Mouse (Mus musculus) brain, embryonic 14.5 days (tissue): ENCODE results near the gene Vmo1. TPM values are rescaled to one million over a fixed set of nuclear protein-coding genes. Genes with fewer than 3 reads are reported as not detected.

Experiments
- DNase-seq: peaks from one replicate; pipeline ENCODE4 v3.0.0-alpha.2; 2011; ENCODE audit warnings: low read depth
- CTCF ChIP-seq: fragments of 200-500 bp; IDR thresholded peaks from 2 replicates; pipeline ENCODE4 v1.5.1; 2012; ENCODE audit warnings: inconsistent platforms, mild to moderate bottlenecking, moderate library complexity, borderline replicate concordance; ENCODE audit not compliant: insufficient read depth, insufficient read length; ENCODE audit errors: extremely low read depth
- POLR2A ChIP-seq: fragments of 200-500 bp; IDR thresholded peaks from 2 replicates; pipeline ENCODE4 v1.6.1; 2012; ENCODE audit warnings: mild to moderate bottlenecking, inconsistent platforms, borderline replicate concordance; ENCODE audit not compliant: poor library complexity, insufficient read depth, insufficient read length, severe bottlenecking; ENCODE audit errors: extremely low read depth
- polyA plus RNA-seq: library from polyadenylated mRNA; depleted of rRNA; stranded (reverse); fragments of >200 nt; gene quantifications from 2 replicates; pipeline ENCODE4 v1.2.3, GENCODE M21; 2012

The Vmo1 gene
- polyA plus RNA-seq, 1 experiment, result 0.14 TPM

DNA sequence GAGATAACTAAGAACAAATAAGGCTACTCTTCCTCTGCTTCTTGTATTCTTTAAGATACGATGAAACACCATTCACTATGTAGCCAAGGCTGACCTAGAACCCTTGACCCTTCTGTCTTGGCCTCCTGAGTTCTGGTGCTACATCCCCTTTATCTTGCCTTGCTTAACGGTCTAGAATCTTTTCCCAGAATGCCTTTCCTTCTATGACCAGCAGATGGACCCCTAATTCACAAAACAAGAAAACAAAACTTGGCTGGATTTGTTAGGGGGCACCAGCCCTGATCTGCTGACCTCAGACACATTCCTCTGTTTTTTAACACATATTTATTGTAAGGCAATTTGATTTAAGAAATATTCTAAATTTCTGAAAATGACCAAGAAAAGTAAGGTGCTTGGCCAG, 1.9 kb upstream of the Vmo1 start:
- DNase-seq, result peak; percentile 77
- TF ChIP-seq POLR2A (no peak), CTCF (peak; percentile 51; the same call in 1 of the 2 replicates)

- DNase-seq, result no peak
- TF ChIP-seq CTCF (no peak), POLR2A (no peak)
These were observed 896 bp downstream of the Vmo1 start for GRCm38 (mm10) chr11:70513520-70513919.

DNA sequence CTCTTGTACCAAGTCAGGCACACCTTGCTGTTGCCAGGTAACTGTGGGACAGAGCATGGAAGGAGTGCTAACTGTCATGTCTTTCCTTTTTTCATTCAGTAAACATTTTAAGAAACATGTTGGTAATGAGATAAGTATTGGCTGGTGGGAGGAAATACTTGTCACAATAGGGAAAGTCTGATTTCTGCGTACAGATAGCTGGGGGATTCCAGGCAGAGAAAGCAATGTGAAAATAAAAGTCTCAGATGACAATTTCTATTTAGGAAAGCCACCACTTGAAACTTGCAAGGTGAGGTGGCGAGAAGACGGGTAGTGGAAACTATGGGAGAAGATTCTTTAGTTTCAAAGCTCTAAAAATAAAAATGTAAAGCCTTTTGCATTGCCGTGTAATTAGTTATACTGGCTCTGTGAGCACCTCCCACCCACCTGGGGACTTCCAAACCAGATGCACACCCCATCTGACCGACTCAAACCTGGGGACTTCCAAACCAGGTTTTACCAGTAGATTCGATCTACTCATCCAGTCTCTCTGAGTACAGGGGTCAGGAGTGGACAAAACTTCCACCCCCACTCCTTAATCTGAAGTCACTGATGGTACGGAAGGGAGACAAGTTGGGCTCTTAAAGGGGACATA, 1.6 kb downstream of the Vmo1 start:
- DNase-seq, result no peak
- TF ChIP-seq CTCF (no peak), POLR2A (no peak)

DNA sequence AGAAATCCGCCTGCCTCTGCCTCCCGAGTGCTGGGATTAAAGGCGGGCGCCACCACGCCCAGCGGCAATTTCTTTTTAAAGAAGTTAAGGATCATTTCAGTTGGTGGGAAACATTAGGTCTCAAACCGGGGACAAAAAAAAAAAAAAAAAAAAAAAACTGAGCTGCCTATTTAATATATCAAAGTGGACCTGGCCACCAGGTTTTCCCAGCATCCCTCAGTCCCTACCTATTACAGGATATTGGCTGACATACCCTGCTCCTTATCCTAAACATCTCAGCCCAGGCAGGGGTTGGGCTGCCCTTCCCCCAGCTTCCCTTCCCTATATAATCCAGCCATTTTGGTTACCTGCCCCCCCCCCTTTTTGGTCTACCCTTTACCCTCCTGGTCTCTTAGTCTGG, 2.6 kb downstream of the Vmo1 start:
- TF ChIP-seq CTCF, result no peak
- TF ChIP-seq POLR2A, result no peak
- no peak for DNase-seq

DNA sequence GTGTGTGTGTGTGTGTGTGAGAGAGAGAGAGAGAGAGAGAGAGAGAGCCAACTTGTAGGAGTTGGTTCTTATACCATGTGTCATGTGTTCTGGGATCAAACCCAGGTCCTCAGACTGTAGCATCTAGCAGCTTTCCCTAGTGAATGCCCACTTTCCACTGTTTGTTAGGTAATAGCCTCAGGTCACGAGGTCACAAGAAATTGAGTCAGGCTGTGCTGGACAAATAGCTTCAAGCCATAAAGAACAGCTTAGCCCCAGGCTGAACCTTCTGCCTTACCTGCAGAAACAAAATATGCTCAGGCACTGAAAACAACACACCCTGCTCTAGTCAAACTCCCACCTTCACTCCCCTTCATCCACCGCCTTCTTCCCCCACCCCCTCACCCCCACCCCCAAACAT, 3.2 kb downstream of the Vmo1 start:
- DNase-seq, result no peak
- no peak for TF ChIP-seq POLR2A
- TF ChIP-seq CTCF, result no peak

GRCm38 (mm10) chr11:70509753-70510564, 4.5 kb downstream of the Vmo1 start:
- no peak for TF ChIP-seq POLR2A
- peak; percentile 84 for TF ChIP-seq CTCF
- DNase-seq, result peak; percentile 76

DNA sequence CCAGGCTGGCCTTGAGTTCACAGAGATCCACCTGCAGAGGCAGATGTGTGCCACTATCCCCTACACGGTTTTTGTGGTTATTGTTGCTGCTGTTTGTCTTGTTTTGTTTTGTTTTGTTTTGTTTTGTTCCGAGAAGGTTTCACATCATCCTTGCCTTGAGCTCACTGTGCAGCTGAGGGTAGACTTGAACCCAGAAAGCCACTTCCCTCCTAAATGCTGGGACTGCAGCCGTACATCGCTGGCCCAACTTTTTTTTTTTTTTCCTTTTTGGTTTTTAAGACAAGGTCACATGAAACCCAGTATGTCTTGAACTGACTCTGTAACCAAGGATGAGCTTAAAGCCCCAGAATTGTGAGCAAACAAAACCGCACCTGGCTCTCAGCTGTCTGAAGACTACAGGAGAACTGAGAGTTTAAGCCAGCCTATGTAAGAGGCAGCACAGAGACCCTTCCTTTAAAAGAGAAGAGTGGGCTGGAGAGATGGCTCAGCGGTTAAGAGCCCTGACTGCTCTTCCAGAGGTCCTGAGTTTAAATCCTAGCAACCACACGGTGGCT, 7.4 kb downstream of the Vmo1 start:
- TF ChIP-seq POLR2A, result no peak
- no peak for TF ChIP-seq CTCF
- no peak for DNase-seq

GRCm38 (mm10) chr11:70506385-70506784, 8.0 kb downstream of the Vmo1 start:
- TF ChIP-seq CTCF (peak; percentile 61; the same call in 1 of the 2 replicates), POLR2A (no peak)
- peak; percentile 63 for DNase-seq

- DNase-seq, result no peak
- TF ChIP-seq CTCF (no peak), POLR2A (no peak)
These were observed 9.4 kb downstream of the Vmo1 start, which contains the start of gene Tm4sf5 for GRCm38 (mm10) chr11:70504970-70505369. Gene Tm4sf5 (plus strand): TSS chr11:70505244.

- no peak for DNase-seq
- no peak for TF ChIP-seq POLR2A
- no peak for TF ChIP-seq CTCF
These were observed 12.4 kb downstream of the Vmo1 start for GRCm38 (mm10) chr11:70502018-70502417.

DNA sequence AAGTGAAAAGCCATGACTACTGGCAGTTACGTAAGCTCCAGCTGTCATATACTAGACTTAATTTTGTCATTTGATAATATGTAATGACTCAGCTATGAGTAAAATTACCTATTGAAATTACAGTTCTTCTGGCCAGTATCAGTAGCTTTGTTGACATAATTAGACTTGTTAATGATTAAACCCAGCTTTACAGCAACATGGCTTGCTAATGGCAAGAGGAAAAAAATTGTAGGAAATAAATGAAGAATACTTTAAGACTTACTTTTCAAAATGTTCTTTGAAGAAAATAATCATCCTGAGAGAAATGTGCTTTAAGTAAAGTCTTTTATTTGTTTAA, 14.0 kb downstream of the Vmo1 start:
- TF ChIP-seq POLR2A (no peak), CTCF (no peak)
- no peak for DNase-seq
